Mouse (Mus musculus) testis, adult 2 months (tissue): ENCODE data around the gene Hist3h2ba. TPM values are rescaled to one million over a fixed set of nuclear protein-coding genes. Genes with fewer than 3 reads are reported as not detected.
A peak's percentile ranks its signal among the peaks of the same experiment; 100 is the strongest.

Experiments
- H3K27ac ChIP-seq: fragments of 200-500 bp; 2 replicates; pipeline ENCODE4 v1.5.1; 2012; ENCODE audit warnings: low read depth, low read length; ENCODE audit not compliant: control insufficient read depth, insufficient read depth
- H3K27me3 ChIP-seq: fragments of 200-500 bp; 2 replicates; pipeline ENCODE4 v1.6.1; 2012; ENCODE audit warnings: mild to moderate bottlenecking, low read length, moderate library complexity; ENCODE audit not compliant: control insufficient read depth, insufficient read depth
- H3K36me3 ChIP-seq: fragments of 200-500 bp; 2 replicates; pipeline ENCODE4 v1.6.1; 2012; ENCODE audit warnings: mild to moderate bottlenecking, low read length; ENCODE audit not compliant: control insufficient read depth, insufficient read depth
- H3K4me1 ChIP-seq: fragments of 200-500 bp; 2 replicates; pipeline ENCODE4 v1.6.1; 2012; ENCODE audit warnings: low read length; ENCODE audit not compliant: control insufficient read depth, insufficient read depth
- H3K4me3 ChIP-seq: fragments of 200-500 bp; 2 replicates; pipeline ENCODE4 v1.5.1; 2012; ENCODE audit warnings: low read depth, mild to moderate bottlenecking, low read length, moderate library complexity, mixed read lengths; ENCODE audit not compliant: control insufficient read depth
- CTCF ChIP-seq: fragments of 200-500 bp; IDR thresholded peaks from 2 replicates; pipeline ENCODE4 v1.5.1; 2012; ENCODE audit warnings: low read depth, mild to moderate bottlenecking, inconsistent platforms, low read length, moderate library complexity; ENCODE audit not compliant: control insufficient read depth, insufficient read depth, insufficient replicate concordance
- POLR2A ChIP-seq: fragments of 200-500 bp; IDR thresholded peaks from 2 replicates; pipeline ENCODE4 v1.6.1; 2012; ENCODE audit warnings: low read depth, mild to moderate bottlenecking, inconsistent platforms, low read length, moderate library complexity; ENCODE audit not compliant: control insufficient read depth
- polyA plus RNA-seq: library from polyadenylated mRNA; depleted of rRNA; stranded (reverse); fragments of >200 nt; gene quantifications from 2 replicates; pipeline ENCODE4 v1.2.3, GENCODE M21; 2012

Hist3h2ba gene
- polyA plus RNA-seq, 1 experiment, result 8.7 TPM

DNA sequence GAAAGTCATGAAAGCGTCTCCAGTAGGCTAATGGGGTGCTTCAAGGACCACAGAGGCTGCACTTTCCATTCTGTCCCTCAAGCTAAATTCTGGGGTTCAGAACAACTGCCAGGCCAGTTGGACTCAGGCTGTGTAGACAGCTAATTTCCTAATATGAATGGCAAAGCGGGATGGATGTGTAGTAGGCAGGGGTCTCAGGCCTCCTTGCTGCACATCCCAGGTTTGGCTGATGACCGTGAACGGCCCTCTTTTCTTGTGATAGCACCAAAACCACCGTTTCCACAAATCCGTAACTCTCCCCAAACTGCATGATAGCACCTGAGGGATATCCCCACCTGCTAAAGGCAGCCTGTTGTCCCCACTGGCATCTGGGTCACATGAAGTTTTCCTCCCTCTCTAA, 9.8 kb downstream of the Hist3h2ba start:
- Histone ChIP-seq H3K4me3 (peak overlapping the region; percentile 80), H3K27me3 (no peaks in the 10 kb centered on the region), H3K4me1 (peaks cover 12% of the 10 kb centered on the region), H3K36me3 (no peaks in the 10 kb centered on the region), H3K27ac (peak overlapping the region; percentile 10; the same call in 1 of the 2 replicates)
- TF ChIP-seq CTCF (no peak), POLR2A (no peak)

DNA sequence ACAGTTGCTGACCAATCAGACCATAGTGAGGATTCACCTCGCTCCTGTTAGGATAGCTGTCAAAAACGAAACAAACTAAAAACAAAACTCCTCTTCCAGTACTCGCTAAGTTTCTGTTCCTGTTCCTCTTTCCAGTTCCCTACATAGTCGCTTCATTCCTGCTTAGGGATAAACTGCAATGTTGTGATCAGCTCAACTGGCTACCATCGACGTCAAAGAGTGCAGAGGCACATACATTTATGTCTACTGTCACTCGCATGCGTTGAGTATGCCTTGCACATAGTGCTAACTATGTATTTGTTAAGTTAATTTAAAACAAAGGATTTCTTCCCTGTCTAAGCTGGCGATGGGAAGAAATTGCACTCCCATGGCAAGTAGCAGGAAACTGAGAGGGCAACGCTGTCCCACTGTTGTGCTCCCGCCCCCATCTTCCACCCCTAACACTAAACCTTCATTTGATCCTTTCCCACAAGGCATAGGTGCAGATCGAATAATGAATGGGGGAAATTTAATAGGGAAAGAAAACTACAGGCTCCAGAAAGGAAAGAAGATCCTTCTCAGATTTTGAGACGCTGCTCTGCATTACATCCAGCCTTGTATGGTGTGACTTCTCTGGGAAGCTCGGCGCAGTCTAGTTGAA, 10.6 kb downstream of the Hist3h2ba start:
- Histone ChIP-seq H3K4me3 (peak overlapping the region; percentile 97), H3K27ac (peak overlapping the region; percentile 27; the same call in 1 of the 2 replicates)
- TF ChIP-seq POLR2A (no peak), CTCF (no peak)

DNA sequence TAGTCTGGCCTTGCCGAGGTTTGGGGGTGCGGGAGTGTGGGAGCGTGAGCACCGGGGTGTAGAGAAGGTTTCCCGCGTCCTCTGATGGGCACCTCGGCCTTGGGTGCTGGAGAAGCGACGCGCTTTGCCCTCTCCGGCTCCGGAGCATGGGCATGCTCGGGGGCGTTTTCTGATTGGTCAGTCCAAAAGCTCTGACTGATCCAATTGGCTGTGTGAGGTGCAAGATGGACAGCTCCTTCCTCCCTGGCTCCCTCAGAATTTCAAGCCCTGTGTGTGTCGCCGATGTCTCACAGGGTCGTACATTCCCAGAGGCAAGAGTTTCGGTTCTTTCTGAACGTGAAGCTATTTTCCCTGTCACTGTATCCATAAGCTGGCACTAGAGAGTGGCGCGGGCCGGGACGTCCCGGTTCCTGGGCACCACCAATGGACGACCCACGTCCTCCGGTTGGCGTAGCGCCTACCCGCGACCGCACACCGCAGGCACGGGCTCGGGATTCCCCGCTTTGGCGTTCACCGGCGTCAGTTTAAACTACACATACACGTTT, 11.3 kb downstream of the Hist3h2ba start:
- Histone ChIP-seq H3K27me3 (no peaks in the 10 kb centered on the region), H3K36me3 (no peaks in the 10 kb centered on the region), H3K4me1 (peaks cover 9% of the 10 kb centered on the region), H3K4me3 (peak overlapping the region; percentile 97), H3K27ac (peak overlapping the region; percentile 90)
- TF ChIP-seq CTCF (no peak), POLR2A (no peak; the same call in 1 of the 2 replicates)

More for the DNA sequence above, 10.6 kb downstream of the Hist3h2ba start:
- peaks cover 9% of the 10 kb centered on the region for H3K4me1 ChIP-seq
- H3K27me3 ChIP-seq, result no peaks in the 10 kb centered on the region
- no peaks in the 10 kb centered on the region for H3K36me3 ChIP-seq

DNA sequence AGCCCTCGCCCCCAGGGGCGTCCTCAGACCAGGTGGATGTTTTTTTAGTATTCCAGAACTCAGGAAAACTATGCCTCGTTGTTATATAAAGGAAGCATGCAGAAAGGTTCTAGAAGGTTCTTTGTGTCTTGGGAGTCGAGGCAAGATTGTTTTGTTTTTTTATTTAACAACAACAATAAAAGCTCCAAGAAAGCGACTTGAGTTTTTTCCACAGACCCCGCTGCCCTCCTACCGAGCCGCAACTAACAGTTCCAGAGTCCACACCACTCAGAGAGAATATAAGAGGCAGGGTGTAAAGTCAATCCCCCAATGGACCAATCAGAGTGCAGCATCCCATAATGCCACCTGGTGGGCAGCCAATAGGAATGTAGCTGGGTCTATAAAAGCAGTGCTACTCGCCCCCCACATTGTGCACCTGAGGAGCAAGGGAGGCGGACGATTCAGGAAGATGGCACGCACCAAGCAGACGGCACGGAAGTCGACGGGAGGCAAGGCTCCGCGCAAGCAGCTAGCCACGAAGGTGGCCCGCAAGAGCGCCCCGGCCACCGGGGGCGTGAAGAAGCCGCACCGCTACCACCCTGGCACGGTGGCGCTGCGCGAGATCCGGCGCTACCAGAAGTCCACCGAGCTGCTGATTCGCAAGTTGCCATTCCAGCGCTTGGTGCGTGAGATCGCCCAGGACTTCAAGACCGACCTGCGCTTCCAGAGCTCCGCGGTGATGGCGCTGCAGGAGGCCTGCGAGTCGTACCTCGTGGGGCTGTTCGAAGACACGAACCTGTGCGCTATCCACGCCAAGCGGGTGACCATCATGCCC, 12.9 kb downstream of the Hist3h2ba start:
- TF ChIP-seq CTCF (peak; percentile 6; the same call in 1 of the 2 replicates), POLR2A (peak; percentile 100)
- peak overlapping the region; percentile 89 for H3K4me3 ChIP-seq
- H3K4me1 ChIP-seq, result peaks cover 9% of the 10 kb centered on the region
- peak overlapping the region; percentile 67 for H3K27ac ChIP-seq
- H3K36me3 ChIP-seq, result no peaks in the 10 kb centered on the region
- H3K27me3 ChIP-seq, result no peaks in the 10 kb centered on the region

DNA sequence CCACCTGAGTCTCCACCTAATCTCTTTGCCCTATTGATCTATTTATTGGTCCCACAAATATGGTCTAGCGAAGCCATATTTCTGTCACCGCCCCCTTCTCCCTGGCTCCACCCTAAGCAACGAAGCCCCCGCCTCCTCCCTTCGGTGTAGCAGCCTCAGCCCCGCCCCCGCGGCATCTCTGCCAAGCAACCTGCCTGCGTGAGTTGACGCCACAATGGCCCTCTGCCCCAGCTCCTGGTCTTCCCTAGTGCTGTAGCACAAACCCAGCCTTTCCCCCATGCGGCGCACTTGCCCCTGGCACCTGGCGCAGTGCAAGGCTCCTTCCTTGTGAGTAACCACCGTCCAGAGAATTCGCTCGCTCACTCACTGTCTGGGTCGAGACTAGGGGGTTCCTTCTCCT, 14.8 kb downstream of the Hist3h2ba start:
- peak; percentile 88 for TF ChIP-seq POLR2A
- no peak for TF ChIP-seq CTCF
- Histone ChIP-seq H3K27me3 (no peaks in the 10 kb centered on the region), H3K36me3 (no peaks in the 10 kb centered on the region), H3K4me1 (peaks cover 9% of the 10 kb centered on the region), H3K27ac (peak overlapping the region; percentile 83), H3K4me3 (peak overlapping the region; percentile 91)

DNA sequence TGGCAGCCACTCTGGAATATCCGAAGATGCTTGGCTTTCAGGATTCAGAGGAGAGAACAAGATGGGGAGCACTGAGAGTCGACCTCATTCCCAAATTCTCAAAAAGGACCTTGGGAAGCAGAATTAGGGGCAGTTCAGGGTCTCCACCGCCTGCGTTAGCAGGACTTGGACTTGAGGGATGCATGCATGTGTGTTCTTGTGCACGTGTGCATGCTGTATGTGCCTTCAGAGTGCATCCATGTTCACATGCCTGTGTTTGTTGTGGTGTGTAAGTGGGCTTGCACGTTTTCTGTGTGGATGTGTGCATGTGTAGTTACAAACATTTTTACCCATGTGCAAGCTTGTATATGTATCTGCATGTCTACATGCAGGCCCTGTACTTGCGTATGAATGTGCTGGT, 15.5 kb downstream of the Hist3h2ba start:
- no peaks in the 10 kb centered on the region for H3K27me3 ChIP-seq
- H3K4me1 ChIP-seq, result peaks cover 9% of the 10 kb centered on the region
- 0 out of 2 replicates have a peak overlapping the region, but pooled peaks have one; percentile 83 for H3K27ac ChIP-seq
- H3K36me3 ChIP-seq, result no peaks in the 10 kb centered on the region
- TF ChIP-seq POLR2A (no peak), CTCF (no peak)
- H3K4me3 ChIP-seq, result peak overlapping the region; percentile 91

DNA sequence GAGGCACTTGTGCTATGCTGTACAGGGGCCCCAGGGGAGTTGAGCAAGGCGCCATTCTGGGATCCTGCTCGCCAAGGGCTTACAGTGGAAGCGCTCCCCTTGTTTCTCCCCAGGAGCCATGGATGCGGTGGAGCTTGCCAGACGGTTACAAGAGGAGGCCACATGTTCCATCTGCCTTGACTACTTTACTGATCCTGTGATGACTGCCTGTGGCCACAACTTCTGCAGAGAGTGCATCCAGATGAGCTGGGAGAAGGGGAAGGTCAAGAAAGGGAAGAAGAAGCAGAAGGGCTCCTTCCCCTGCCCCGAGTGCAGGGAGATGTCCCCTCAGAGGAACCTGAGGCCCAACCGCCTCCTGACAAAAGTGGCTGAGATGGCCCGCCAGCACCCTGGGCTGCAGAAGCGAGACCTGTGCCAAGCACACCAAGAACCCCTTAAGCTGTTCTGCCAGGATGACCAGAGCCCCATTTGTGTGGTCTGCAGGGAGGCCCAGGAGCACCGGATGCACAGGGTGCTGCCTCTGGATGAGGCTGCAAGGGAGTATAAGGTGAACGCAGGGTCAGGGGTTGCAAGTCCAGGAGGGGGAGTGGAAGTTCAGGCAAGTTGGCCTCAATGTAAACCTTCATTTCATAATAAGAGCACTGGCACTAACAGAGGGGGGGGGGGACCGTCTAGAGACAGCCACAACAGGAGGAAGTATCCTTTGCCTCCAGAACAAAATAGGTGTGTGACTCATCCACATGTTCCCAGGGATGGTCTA, 16.5 kb downstream of the Hist3h2ba start:
- Histone ChIP-seq H3K36me3 (no peaks in the 10 kb centered on the region), H3K4me1 (peaks cover 5% of the 10 kb centered on the region), H3K27ac (no peak overlapping the region), H3K4me3 (peak overlapping the region; percentile 76), H3K27me3 (no peaks in the 10 kb centered on the region)
- TF ChIP-seq CTCF (no peak), POLR2A (no peak)
